Mouse (Mus musculus) lung, postnatal 4 days (tissue): ENCODE measurements around the gene Fntb.
A peak's percentile ranks its signal among the peaks of the same experiment; 100 is the strongest.
"Not testable (repeated sequence)": the region's sequence is repeated elsewhere in the genome, so short reads cannot be mapped to it uniquely, and the experiment has no call there.

Source experiments
- DNase-seq, 2 experiments: peaks; one replicate each; pipeline ENCODE4 v3.0.0; 2021

The Fntb gene

GRCm38 (mm10) chr12:76765354-76765851 lies at the start of gene Fntb, which contains the start of gene Churc1:
Gene Fntb (plus strand): TSS chr12:76765589.
Gene Churc1 (plus strand): TSS chr12:76765538.
- peak; percentile 91 to 94 for DNase-seq

GRCm38 (mm10) chr12:76718384-76718783 lies 47.0 kb upstream of the Fntb start:
- DNase-seq, result no peak

- no peak for DNase-seq
Measured at GRCm38 (mm10) chr12:76720572-76720971, 44.8 kb upstream of the Fntb start.

GRCm38 (mm10) chr12:76722026-76722425 lies 43.4 kb upstream of the Fntb start:
- DNase-seq, result no peak

GRCm38 (mm10) chr12:76727955-76728354 lies 37.4 kb upstream of the Fntb start:
- no peak for DNase-seq

- DNase-seq, result no peak
Measured at GRCm38 (mm10) chr12:76750866-76751459, 14.4 kb upstream of the Fntb start.

- DNase-seq, result peak in 1 of 2 experiments; percentile 39
Measured at GRCm38 (mm10) chr12:76752652-76753318, 12.6 kb upstream of the Fntb start.

GRCm38 (mm10) chr12:76765901-76766630 lies 677 bp downstream of the Fntb start:
- DNase-seq, result no peak

- no peak for DNase-seq
Measured at GRCm38 (mm10) chr12:76770841-76771500, 5.6 kb downstream of the Fntb start.

GRCm38 (mm10) chr12:76771540-76771939 lies 6.2 kb downstream of the Fntb start:
- DNase-seq, result no peak

GRCm38 (mm10) chr12:76774652-76775051 lies 9.3 kb downstream of the Fntb start:
- no peak for DNase-seq

GRCm38 (mm10) chr12:76775132-76775531 lies 9.7 kb downstream of the Fntb start:
- DNase-seq, result no peak

- DNase-seq, result no peak
Measured at GRCm38 (mm10) chr12:76776898-76777297, 11.5 kb downstream of the Fntb start.

- no peak for DNase-seq
Measured at GRCm38 (mm10) chr12:76777845-76778244, 12.5 kb downstream of the Fntb start.

- DNase-seq, result no peak
Measured at GRCm38 (mm10) chr12:76778305-76779083, 13.1 kb downstream of the Fntb start.

GRCm38 (mm10) chr12:76779951-76780350 lies 14.6 kb downstream of the Fntb start:
- DNase-seq, result no peak

GRCm38 (mm10) chr12:76780639-76781468 lies 15.5 kb downstream of the Fntb start:
- no peak for DNase-seq

GRCm38 (mm10) chr12:76784056-76784619 lies 18.7 kb downstream of the Fntb start:
- no peak for DNase-seq

- DNase-seq, result no peak
Measured at GRCm38 (mm10) chr12:76790446-76791084, 25.2 kb downstream of the Fntb start.

GRCm38 (mm10) chr12:76792540-76792939 lies 27.2 kb downstream of the Fntb start:
- DNase-seq, result not testable (repeated sequence)
